Mouse (Mus musculus): ENCODE results near the gene Gm10271.

- TF ChIP-seq CTCF (IDR thresholded peaks at IDR 0.05; ENCODE audit: low read depth) (no peak), EP300 (IDR thresholded peaks at IDR 0.05; ENCODE audit: low read depth) (no peak)
Measured at GRCm38 (mm10) chr10:116930936-116931335, 41.5 kb downstream of the Gm10271 start.

Data from liver, postnatal 0 days (tissue).